Mouse (Mus musculus): ENCODE data around the gene Bet1l. TPM values are rescaled to one million over a fixed set of nuclear protein-coding genes. Genes with fewer than 3 reads are reported as not detected.

Bet1l gene
- polyA plus RNA-seq (2014; fragmentation: Illumina TruSeq; extraction: RNeasy Lipid Tissue Mini Kit (QIAGEN cat#74804); ENCODE audit: low replicate concordance) = 0.78 TPM

GRCm38 (mm10) chr7:140857550-140858505 lies at the start of gene Bet1l:
Bet1l (minus strand) TSS chr7:140857577.

GRCm38 (mm10) chr7:140900220-140900619 lies 42.8 kb upstream of the Bet1l start, which contains the start of gene Cox8b:
Cox8b (minus strand) TSS chr7:140900446.

GRCm38 (mm10) chr7:140881696-140882468 lies 24.5 kb upstream of the Bet1l start, which contains the start of the genes Psmd13 and Sirt3:
Psmd13 (plus strand) TSS chr7:140881968.
Sirt3 (minus strand) TSS chr7:140882309.

GRCm38 (mm10) chr7:140856785-140857549 lies 410 bp downstream of the Bet1l start, which contains the start of gene Ric8a:
Ric8a (plus strand) TSS chr7:140856957.

GRCm38 (mm10) chr7:140855860-140856784 lies 1.3 kb downstream of the Bet1l start, which contains the start of gene Gm45785:
Gm45785 (minus strand) TSS chr7:140856331.

GRCm38 (mm10) chr7:140847755-140848580 lies 9.4 kb downstream of the Bet1l start, which contains the start of gene Odf3:
Odf3 (plus strand) TSS chr7:140847805.

GRCm38 (mm10) chr7:140844905-140845665 lies 12.3 kb downstream of the Bet1l start, which contains the start of gene Scgb1c1:
Scgb1c1 (plus strand) TSS chr7:140845547.

GRCm38 (mm10) chr7:140834968-140835757 lies 22.2 kb downstream of the Bet1l start, which contains the start of gene Urah:
Urah (plus strand) TSS chr7:140835018.

GRCm38 (mm10) chr7:140821653-140822329 lies 35.6 kb downstream of the Bet1l start, which contains the start of gene Zfp941:
Zfp941 (minus strand) TSS chr7:140822178.

Other genes starting within 250 kb of the Bet1l start
- not detected for gene Olfr61, start 228.6 kb downstream of the Bet1l start, polyA plus RNA-seq (2014; fragmentation: Illumina TruSeq; extraction: RNeasy Lipid Tissue Mini Kit (QIAGEN cat#74804); ENCODE audit: low replicate concordance)
- gene Olfr53, start 211.1 kb downstream of the Bet1l start, polyA plus RNA-seq (2014; fragmentation: Illumina TruSeq; extraction: RNeasy Lipid Tissue Mini Kit (QIAGEN cat#74804); ENCODE audit: low replicate concordance) = not detected
- gene Olfr539, start 197.6 kb downstream of the Bet1l start, polyA plus RNA-seq (2014; fragmentation: Illumina TruSeq; extraction: RNeasy Lipid Tissue Mini Kit (QIAGEN cat#74804); ENCODE audit: low replicate concordance) = not detected
- gene Olfr45, start 175.6 kb downstream of the Bet1l start, polyA plus RNA-seq (2014; fragmentation: Illumina TruSeq; extraction: RNeasy Lipid Tissue Mini Kit (QIAGEN cat#74804); ENCODE audit: low replicate concordance) = not detected
- gene Olfr541, start 160.3 kb downstream of the Bet1l start, polyA plus RNA-seq (2014; fragmentation: Illumina TruSeq; extraction: RNeasy Lipid Tissue Mini Kit (QIAGEN cat#74804); ENCODE audit: low replicate concordance) = not detected
- 17.1 TPM for gene Cyp2e1, start 93.8 kb downstream of the Bet1l start, polyA plus RNA-seq (2014; fragmentation: Illumina TruSeq; extraction: RNeasy Lipid Tissue Mini Kit (QIAGEN cat#74804); ENCODE audit: low replicate concordance)
- gene Syce1, start 69.7 kb downstream of the Bet1l start, polyA plus RNA-seq (2014; fragmentation: Illumina TruSeq; extraction: RNeasy Lipid Tissue Mini Kit (QIAGEN cat#74804); ENCODE audit: low replicate concordance) = not detected
- gene Zfp941, start 35.4 kb downstream of the Bet1l start, polyA plus RNA-seq (2014; fragmentation: Illumina TruSeq; extraction: RNeasy Lipid Tissue Mini Kit (QIAGEN cat#74804); ENCODE audit: low replicate concordance) = 0.48 TPM
- gene Urah, start 22.6 kb downstream of the Bet1l start, polyA plus RNA-seq (2014; fragmentation: Illumina TruSeq; extraction: RNeasy Lipid Tissue Mini Kit (QIAGEN cat#74804); ENCODE audit: low replicate concordance) = 11.9 TPM
- gene Scgb1c1, start 12.0 kb downstream of the Bet1l start, polyA plus RNA-seq (2014; fragmentation: Illumina TruSeq; extraction: RNeasy Lipid Tissue Mini Kit (QIAGEN cat#74804); ENCODE audit: low replicate concordance) = not detected
- not detected for gene Odf3, start 9.8 kb downstream of the Bet1l start, polyA plus RNA-seq (2014; fragmentation: Illumina TruSeq; extraction: RNeasy Lipid Tissue Mini Kit (QIAGEN cat#74804); ENCODE audit: low replicate concordance)
- not detected for gene Gm45785, start 1.2 kb downstream of the Bet1l start, polyA plus RNA-seq (2014; fragmentation: Illumina TruSeq; extraction: RNeasy Lipid Tissue Mini Kit (QIAGEN cat#74804); ENCODE audit: low replicate concordance)
- gene Ric8a, start 620 bp downstream of the Bet1l start, polyA plus RNA-seq (2014; fragmentation: Illumina TruSeq; extraction: RNeasy Lipid Tissue Mini Kit (QIAGEN cat#74804); ENCODE audit: low replicate concordance) = 3.7 TPM
- gene Psmd13, start 24.4 kb upstream of the Bet1l start, polyA plus RNA-seq (2014; fragmentation: Illumina TruSeq; extraction: RNeasy Lipid Tissue Mini Kit (QIAGEN cat#74804); ENCODE audit: low replicate concordance) = 132 TPM
- 3.8 TPM for gene Sirt3, start 24.7 kb upstream of the Bet1l start, polyA plus RNA-seq (2014; fragmentation: Illumina TruSeq; extraction: RNeasy Lipid Tissue Mini Kit (QIAGEN cat#74804); ENCODE audit: low replicate concordance)
- gene Cox8b, start 42.9 kb upstream of the Bet1l start, polyA plus RNA-seq (2014; fragmentation: Illumina TruSeq; extraction: RNeasy Lipid Tissue Mini Kit (QIAGEN cat#74804); ENCODE audit: low replicate concordance) = not detected
- gene Nlrp6, start 63.3 kb upstream of the Bet1l start, polyA plus RNA-seq (2014; fragmentation: Illumina TruSeq; extraction: RNeasy Lipid Tissue Mini Kit (QIAGEN cat#74804); ENCODE audit: low replicate concordance) = 23.8 TPM
- 0.30 TPM for gene Pgghg, start 83.8 kb upstream of the Bet1l start, polyA plus RNA-seq (2014; fragmentation: Illumina TruSeq; extraction: RNeasy Lipid Tissue Mini Kit (QIAGEN cat#74804); ENCODE audit: low replicate concordance)
- not detected for gene Ifitm5, start 92.7 kb upstream of the Bet1l start, polyA plus RNA-seq (2014; fragmentation: Illumina TruSeq; extraction: RNeasy Lipid Tissue Mini Kit (QIAGEN cat#74804); ENCODE audit: low replicate concordance)
- gene Gm45717, start 98.4 kb upstream of the Bet1l start, polyA plus RNA-seq (2014; fragmentation: Illumina TruSeq; extraction: RNeasy Lipid Tissue Mini Kit (QIAGEN cat#74804); ENCODE audit: low replicate concordance) = not detected
- 37.5 TPM for gene Ifitm2, start 98.4 kb upstream of the Bet1l start, polyA plus RNA-seq (2014; fragmentation: Illumina TruSeq; extraction: RNeasy Lipid Tissue Mini Kit (QIAGEN cat#74804); ENCODE audit: low replicate concordance)
- gene Ifitm1, start 109.6 kb upstream of the Bet1l start, polyA plus RNA-seq (2014; fragmentation: Illumina TruSeq; extraction: RNeasy Lipid Tissue Mini Kit (QIAGEN cat#74804); ENCODE audit: low replicate concordance) = 3.0 TPM
- gene Ifitm3, start 153.2 kb upstream of the Bet1l start, polyA plus RNA-seq (2014; fragmentation: Illumina TruSeq; extraction: RNeasy Lipid Tissue Mini Kit (QIAGEN cat#74804); ENCODE audit: low replicate concordance) = 4.3 TPM
- 5.2 TPM for gene Ifitm6, start 160.3 kb upstream of the Bet1l start, polyA plus RNA-seq (2014; fragmentation: Illumina TruSeq; extraction: RNeasy Lipid Tissue Mini Kit (QIAGEN cat#74804); ENCODE audit: low replicate concordance)
- gene Gm17387, start 171.6 kb upstream of the Bet1l start, polyA plus RNA-seq (2014; fragmentation: Illumina TruSeq; extraction: RNeasy Lipid Tissue Mini Kit (QIAGEN cat#74804); ENCODE audit: low replicate concordance) = not detected
- 0.45 TPM for gene B4galnt4, start 203.5 kb upstream of the Bet1l start, polyA plus RNA-seq (2014; fragmentation: Illumina TruSeq; extraction: RNeasy Lipid Tissue Mini Kit (QIAGEN cat#74804); ENCODE audit: low replicate concordance)
- gene Pkp3, start 220.6 kb upstream of the Bet1l start, polyA plus RNA-seq (2014; fragmentation: Illumina TruSeq; extraction: RNeasy Lipid Tissue Mini Kit (QIAGEN cat#74804); ENCODE audit: low replicate concordance) = 0.74 TPM
- gene Sigirr, start 243.0 kb upstream of the Bet1l start, polyA plus RNA-seq (2014; fragmentation: Illumina TruSeq; extraction: RNeasy Lipid Tissue Mini Kit (QIAGEN cat#74804); ENCODE audit: low replicate concordance) = 1.6 TPM

Measured in small intestine, adult 10 weeks (tissue).